Mouse (Mus musculus) neural tube, embryonic 14.5 days (tissue): ENCODE data around the gene Ankrd28. TPM values are rescaled to one million over a fixed set of nuclear protein-coding genes. Genes with fewer than 3 reads are reported as not detected.

ENCODE experiments used
- ATAC-seq: fragments of 200-750 bp; cut with Nextera tagmentation; 2 replicates; pipeline ENCODE4 v1.8.0; 2017; ENCODE audit warnings: low read depth, mild to moderate bottlenecking, moderate TSS enrichment, moderate library complexity
- H3K27ac ChIP-seq: fragments of 300-500 bp; sonication (generic); 2 replicates; pipeline ENCODE4 v1.5.1; 2014; ENCODE audit warnings: low read depth, mild to moderate bottlenecking, control low read depth, low read length, moderate library complexity, mixed read lengths
- H3K27me3 ChIP-seq: fragments of 300-500 bp; sonication (generic); 2 replicates; pipeline ENCODE4 v1.6.1; 2014; ENCODE audit warnings: low read length; ENCODE audit not compliant: control insufficient read depth, insufficient read depth
- H3K36me3 ChIP-seq: fragments of 300-500 bp; sonication (generic); 2 replicates; pipeline ENCODE4 v1.6.1; 2014; ENCODE audit warnings: low read length, mixed read lengths; ENCODE audit not compliant: control insufficient read depth, insufficient read depth
- H3K4me1 ChIP-seq: fragments of 300-500 bp; sonication (generic); 2 replicates; pipeline ENCODE4 v1.6.1; 2014; ENCODE audit warnings: low read length; ENCODE audit not compliant: control insufficient read depth, insufficient read depth
- H3K4me2 ChIP-seq: fragments of 300-500 bp; sonication (generic); 2 replicates; pipeline ENCODE4 v1.6.1; 2014; ENCODE audit warnings: mild to moderate bottlenecking, low read depth, low read length, control low read depth
- H3K4me3 ChIP-seq: fragments of 300-500 bp; sonication (generic); 2 replicates; pipeline ENCODE4 v1.5.1; 2014; ENCODE audit warnings: low read depth, low read length, control low read depth, mixed read lengths
- H3K9ac ChIP-seq: fragments of 300-500 bp; sonication (generic); replicated peaks from 2 replicates; pipeline ENCODE4 v1.6.1; 2014; ENCODE audit warnings: low read depth, mild to moderate bottlenecking, control low read depth, low read length, mixed read lengths
- H3K9me3 ChIP-seq: fragments of 300-500 bp; sonication (generic); 2 replicates; pipeline ENCODE4 v1.6.1; 2016; ENCODE audit warnings: low read length; ENCODE audit not compliant: control insufficient read depth
- WGBS: fragments of 180-500 bp; shearing (Covaris S2); extraction: QIAGEN DNeasy Blood & Tissue Kit; methylation state at CpG from one replicate; pipeline ENCODE4 v1.1.7; 2014; 5-methylcytosine and 5-hydroxymethylcytosine counted together
- polyA plus RNA-seq: library from polyadenylated mRNA; unstranded; fragments of >200 nt; fragmentation: Nextera tagmentation; extraction: Ambion mirVana; gene quantifications from 2 replicates; pipeline ENCODE4 v1.2.1, GENCODE M21; 2014

Ankrd28 gene
- polyA plus RNA-seq, 1 experiment from 2014 or later = 18.3 TPM

DNA sequence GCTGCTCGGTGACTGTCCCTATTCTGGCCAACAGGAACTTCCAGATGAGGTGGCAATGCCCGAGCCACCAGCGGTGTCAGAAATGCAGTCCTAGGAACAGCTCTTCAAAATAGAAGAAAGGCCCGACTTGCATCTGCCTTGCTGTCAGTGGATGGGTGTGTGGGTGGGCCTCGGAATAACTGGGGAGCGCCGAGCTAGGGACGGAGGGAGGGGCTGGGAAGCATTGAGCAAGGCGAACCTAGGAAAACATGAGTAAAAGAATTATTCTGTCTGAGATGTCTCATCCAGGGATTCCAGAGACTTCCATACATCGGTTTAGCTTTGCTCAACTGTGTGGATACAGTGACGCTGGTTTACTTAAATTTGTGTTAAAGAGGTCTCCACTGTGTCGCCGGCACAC is 162.1 kb downstream of the Ankrd28 start:
- H3K27ac ChIP-seq = no peak overlapping the region
- no peak overlapping the region for H3K9ac ChIP-seq
- WGBS = 83% methylated on average over 13 of the region's 13 CpGs

DNA sequence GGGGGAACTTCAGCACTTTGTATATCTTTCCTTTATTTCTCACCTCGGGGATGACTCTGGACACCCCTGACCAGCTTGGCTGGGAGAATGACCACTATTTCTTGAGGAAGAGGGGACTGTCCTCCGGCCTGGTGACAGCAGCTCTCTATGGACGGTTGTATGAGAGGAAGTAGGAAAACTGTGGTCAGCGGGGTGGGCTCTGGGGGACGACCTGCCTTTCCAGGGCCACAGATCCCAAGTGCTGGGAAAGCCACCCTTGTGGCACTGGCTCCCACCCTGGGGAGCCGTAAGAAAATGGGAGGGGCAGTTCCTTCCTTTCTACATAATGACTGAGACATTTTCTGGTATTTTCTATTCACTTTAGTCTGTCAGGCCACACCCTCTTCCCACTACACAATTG is 162.7 kb downstream of the Ankrd28 start:
- Histone ChIP-seq H3K9ac (no peak overlapping the region), H3K27ac (no peak overlapping the region), H3K27me3 (no peaks in the 10 kb centered on the region), H3K36me3 (no peaks in the 10 kb centered on the region), H3K4me2 (no peak overlapping the region), H3K4me1 (peaks cover 23% of the 10 kb centered on the region), H3K4me3 (no peak overlapping the region), H3K9me3 (no peaks in the 10 kb centered on the region)
- no peak for ATAC-seq
- WGBS = 84% methylated on average over 6 of the region's 6 CpGs

More for the DNA sequence above, 162.1 kb downstream of the Ankrd28 start:
- Histone ChIP-seq H3K4me1 (peaks cover 18% of the 10 kb centered on the region), H3K27me3 (no peaks in the 10 kb centered on the region), H3K36me3 (no peaks in the 10 kb centered on the region), H3K4me3 (no peak overlapping the region), H3K9me3 (no peaks in the 10 kb centered on the region), H3K4me2 (no peak overlapping the region)
- ATAC-seq = no peak

DNA sequence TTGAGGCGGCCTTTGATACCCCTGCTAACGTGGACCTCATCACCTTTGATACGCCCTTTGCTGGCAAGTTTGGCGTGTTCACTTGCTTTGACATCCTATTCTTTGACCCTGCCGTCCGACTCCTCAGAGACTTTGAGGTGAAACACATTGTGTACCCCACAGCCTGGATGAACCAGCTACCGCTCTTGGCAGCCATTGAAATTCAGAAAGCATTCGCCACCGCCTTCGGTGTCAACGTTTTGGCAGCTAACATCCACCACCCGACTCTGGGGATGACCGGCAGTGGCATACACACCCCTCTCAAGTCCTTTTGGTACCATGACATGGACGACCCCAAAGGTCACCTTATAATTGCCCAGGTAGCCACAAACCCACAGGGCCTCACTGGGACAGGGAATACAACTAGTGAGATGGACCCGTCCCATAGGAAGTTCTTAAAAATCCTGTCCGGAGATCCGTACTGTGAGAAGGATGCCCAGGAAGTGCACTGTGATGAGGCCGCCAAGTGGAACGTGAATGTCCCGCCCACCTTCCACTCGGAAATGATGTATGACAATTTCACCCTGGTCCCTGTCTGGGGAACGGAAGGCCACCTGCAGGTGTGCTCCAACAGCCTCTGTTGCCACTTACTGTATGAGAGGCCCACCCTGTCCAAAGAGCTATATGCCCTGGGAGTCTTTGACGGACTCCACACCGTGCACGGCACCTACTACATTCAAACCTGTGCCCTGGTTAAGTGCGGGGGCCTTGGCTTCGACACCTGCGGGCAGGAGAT is 163.3 kb downstream of the Ankrd28 start:
- no peaks in the 10 kb centered on the region for H3K27me3 ChIP-seq
- no peak overlapping the region for H3K4me2 ChIP-seq
- H3K9ac ChIP-seq = no peak overlapping the region
- H3K36me3 ChIP-seq = no peaks in the 10 kb centered on the region
- H3K4me1 ChIP-seq = peaks cover 29% of the 10 kb centered on the region
- H3K4me3 ChIP-seq = no peak overlapping the region
- no peak overlapping the region for H3K27ac ChIP-seq
- H3K9me3 ChIP-seq = no peaks in the 10 kb centered on the region
- ATAC-seq = no peak
- WGBS = 97% methylated on average over 28 of the region's 28 CpGs

DNA sequence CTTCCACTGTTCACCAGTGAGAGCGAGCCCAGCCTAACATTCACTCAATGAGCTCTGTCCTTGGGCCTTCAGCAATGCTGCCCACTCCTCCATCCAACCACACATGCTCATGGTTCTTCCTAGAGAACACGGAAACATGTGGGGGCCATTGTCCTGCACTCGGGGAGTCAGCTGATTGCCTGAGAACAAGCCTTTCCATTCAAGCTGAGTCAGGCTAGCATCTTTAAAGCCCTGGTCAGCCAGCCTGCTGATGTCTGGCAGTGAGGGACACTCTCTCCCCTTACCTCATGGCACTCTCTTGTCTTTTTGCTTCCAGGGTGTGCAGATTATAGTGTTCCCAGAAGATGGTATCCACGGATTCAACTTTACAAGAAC is 164.9 kb downstream of the Ankrd28 start:
- WGBS = 66% methylated on average over 4 of the region's 4 CpGs
- no peak overlapping the region for H3K9ac ChIP-seq
- H3K4me2 ChIP-seq = no peak overlapping the region
- H3K4me3 ChIP-seq = no peak overlapping the region
- no peaks in the 10 kb centered on the region for H3K36me3 ChIP-seq
- H3K27ac ChIP-seq = peak overlapping the region; percentile 60; the same call in 1 of the 2 replicates
- ATAC-seq = no peak
- H3K27me3 ChIP-seq = no peaks in the 10 kb centered on the region
- H3K9me3 ChIP-seq = no peaks in the 10 kb centered on the region
- peaks cover 33% of the 10 kb centered on the region for H3K4me1 ChIP-seq

DNA sequence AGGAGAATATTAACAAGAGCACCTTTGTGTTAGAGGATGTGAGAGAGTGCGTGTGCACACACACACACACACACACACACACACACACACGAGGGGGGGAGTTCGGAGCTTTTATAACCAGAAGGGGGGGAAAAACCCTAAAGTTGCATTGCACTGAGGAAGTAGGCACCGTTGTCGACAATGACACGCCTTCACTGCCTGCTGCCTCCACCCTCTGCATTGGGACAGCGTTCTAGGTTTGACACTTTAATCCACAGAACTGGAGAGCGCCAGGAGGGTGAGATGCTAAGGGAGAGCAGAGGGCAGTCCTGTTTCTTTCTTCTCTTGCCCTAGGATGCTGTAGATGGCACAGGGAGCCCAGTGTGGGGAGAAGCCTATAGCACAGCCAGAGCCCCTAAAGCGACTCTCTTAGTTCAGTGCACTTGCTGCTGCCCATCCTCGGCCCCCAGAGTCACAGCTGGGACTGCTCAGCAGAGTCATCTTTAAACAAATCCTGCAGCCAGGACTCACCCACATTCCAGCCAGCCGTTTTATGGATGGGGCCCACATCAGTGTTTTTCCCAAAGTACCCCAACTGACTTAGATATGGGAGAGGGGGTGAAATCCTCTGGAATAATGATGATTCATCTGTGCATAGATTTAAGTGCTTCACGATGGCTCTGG is 165.4 kb downstream of the Ankrd28 start:
- Histone ChIP-seq H3K4me1 (peaks cover 38% of the 10 kb centered on the region), H3K27ac (peak overlapping the region; percentile 60), H3K9ac (no peak overlapping the region), H3K4me3 (no peak overlapping the region), H3K27me3 (no peaks in the 10 kb centered on the region), H3K9me3 (no peaks in the 10 kb centered on the region), H3K36me3 (no peaks in the 10 kb centered on the region), H3K4me2 (no peak overlapping the region)
- ATAC-seq = no peak
- WGBS = 52% methylated on average over 12 of the region's 12 CpGs

DNA sequence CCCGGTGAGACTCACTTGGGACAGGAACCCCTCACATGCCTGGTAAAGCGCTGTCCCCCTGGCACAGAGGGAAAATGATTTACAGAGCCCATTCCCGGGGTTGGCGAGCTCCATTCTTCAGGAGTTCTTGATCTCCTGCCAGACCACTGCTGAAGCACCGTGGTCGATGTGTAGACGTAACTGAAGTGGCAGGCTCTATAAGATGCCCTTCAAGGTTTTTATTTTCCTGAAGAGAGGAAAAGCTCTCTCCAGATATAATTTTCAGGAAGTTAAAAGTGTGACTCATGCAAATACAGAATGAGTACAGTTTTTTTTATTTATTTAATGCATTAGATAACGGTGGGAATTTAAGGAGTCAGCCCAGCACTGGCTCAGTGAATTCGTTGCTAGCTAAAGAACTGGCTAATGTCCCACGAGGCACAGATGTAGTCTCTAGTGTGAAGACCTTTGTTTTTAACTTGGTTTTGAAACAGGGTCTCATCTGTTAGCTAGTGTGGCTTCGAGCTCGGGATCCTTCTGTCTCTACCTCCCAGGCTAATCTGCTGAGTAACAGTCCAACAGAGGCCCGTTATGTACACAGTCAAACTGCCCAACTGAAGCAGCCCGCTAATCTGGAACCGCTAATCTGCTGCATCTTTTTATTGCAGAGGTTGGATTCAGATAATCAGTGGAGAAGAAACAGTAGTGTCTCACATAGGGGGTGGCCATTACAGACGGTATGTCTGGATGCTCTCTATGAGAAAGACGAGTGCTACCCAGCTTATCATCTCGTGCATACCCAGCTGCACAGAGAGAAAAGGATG is 166.2 kb downstream of the Ankrd28 start:
- Histone ChIP-seq H3K9ac (no peak overlapping the region), H3K4me2 (no peak overlapping the region), H3K4me1 (peaks cover 36% of the 10 kb centered on the region), H3K4me3 (no peak overlapping the region), H3K27ac (peak overlapping the region; percentile 60), H3K27me3 (no peaks in the 10 kb centered on the region), H3K36me3 (no peaks in the 10 kb centered on the region), H3K9me3 (no peaks in the 10 kb centered on the region)
- WGBS = 26% methylated on average over 18 of the region's 18 CpGs
- ATAC-seq = no peak

DNA sequence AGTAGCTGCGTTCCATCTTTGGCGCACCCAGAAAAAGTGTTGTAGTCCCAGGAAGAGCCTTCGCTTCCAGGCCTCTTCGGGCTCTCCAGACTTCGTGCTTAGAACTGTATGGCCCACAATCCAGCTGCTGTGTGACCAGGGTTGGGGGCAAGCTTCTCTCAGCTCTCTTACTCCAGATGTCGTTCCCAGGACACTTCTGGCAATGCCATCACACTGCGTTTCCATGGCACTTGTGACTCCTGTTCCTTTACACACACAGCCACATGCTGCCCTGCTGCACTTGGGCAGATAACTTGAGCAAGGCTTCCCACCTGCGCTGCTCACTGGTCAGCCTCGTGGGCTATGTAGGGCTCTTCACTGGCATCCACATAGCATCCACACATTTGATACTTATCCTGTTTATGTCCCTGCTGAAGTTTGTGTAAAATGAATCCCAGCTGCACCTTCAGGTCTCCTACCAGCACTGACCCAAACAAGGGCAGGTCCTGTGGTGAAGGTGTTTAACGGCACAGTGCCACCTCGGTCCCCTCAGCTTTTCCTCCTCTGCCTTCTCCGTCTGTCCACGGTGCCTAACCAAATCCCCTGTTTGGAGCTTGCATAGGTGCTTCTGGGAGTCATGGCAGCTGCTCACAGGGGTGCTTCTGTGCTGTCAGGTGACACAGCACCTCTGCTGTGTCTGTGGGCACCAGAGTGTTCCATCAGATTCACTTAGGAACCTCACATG is 166.9 kb downstream of the Ankrd28 start:
- Histone ChIP-seq H3K36me3 (no peaks in the 10 kb centered on the region), H3K4me1 (peaks cover 33% of the 10 kb centered on the region), H3K9ac (no peak overlapping the region), H3K27me3 (no peaks in the 10 kb centered on the region), H3K4me3 (no peak overlapping the region), H3K27ac (peak overlapping the region; percentile 97), H3K9me3 (no peaks in the 10 kb centered on the region), H3K4me2 (no peak overlapping the region)
- 80% methylated on average over 13 of the region's 13 CpGs for WGBS
- ATAC-seq = no peak

DNA sequence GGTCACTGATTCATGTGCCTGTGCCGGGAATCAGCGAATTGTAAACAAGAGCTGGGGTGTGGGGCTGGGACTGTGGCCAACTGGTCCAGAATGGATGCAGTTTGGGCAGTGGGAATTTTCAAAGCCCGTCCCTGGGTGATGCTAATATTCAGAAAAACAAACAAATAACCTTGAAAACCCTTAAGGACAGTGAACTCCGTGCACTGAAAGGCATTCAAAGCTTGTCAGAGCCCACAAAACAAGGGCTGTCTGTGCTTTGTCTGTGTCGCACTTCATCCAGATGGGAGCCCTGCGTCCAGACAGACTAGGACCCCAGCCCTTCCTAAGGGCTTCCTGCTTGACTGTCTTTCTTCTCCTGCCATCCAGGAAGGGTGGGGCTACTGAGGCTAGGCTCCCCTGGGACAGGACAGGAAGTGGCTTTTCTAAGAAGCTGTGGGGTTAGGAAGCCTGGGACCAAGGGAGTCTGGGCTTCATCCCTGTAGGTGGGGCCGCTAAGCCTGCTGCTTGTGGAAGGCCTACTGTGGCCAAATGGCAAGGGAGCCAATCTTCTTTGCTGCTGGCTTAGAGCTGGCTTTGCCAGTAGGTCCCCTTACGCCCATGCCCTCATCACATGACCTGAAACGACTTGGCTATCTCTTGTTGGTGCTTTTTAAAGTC is 167.8 kb downstream of the Ankrd28 start:
- WGBS = 16% methylated on average over 9 of the region's 9 CpGs

More for the DNA sequence above, 167.8 kb downstream of the Ankrd28 start:
- H3K9me3 ChIP-seq = no peaks in the 10 kb centered on the region
- H3K4me2 ChIP-seq = peak overlapping the region; percentile 50
- peak overlapping the region; percentile 52 for H3K9ac ChIP-seq
- peak overlapping the region; percentile 15; the same call in 1 of the 2 replicates for H3K4me3 ChIP-seq
- H3K4me1 ChIP-seq = peaks cover 33% of the 10 kb centered on the region
- H3K27me3 ChIP-seq = no peaks in the 10 kb centered on the region
- peak overlapping the region; percentile 97 for H3K27ac ChIP-seq
- no peaks in the 10 kb centered on the region for H3K36me3 ChIP-seq
- peak; percentile 66 for ATAC-seq
